Mouse (Mus musculus) cerebellum, adult 2 months (tissue): ENCODE measurements around the gene Ubqln4.

Experiments
- CTCF ChIP-seq: fragments of 200-500 bp; IDR thresholded peaks from 2 replicates; pipeline ENCODE4 v1.5.1; 2011; ENCODE audit warnings: low read depth, mild to moderate bottlenecking, control low read depth, low read length, moderate library complexity, borderline replicate concordance; ENCODE audit not compliant: insufficient read depth
- POLR2A ChIP-seq: fragments of 200-500 bp; IDR thresholded peaks from 2 replicates; pipeline ENCODE4 v1.6.1; 2011; ENCODE audit warnings: low read length, control low read depth, borderline replicate concordance; ENCODE audit not compliant: insufficient read depth

DNA sequence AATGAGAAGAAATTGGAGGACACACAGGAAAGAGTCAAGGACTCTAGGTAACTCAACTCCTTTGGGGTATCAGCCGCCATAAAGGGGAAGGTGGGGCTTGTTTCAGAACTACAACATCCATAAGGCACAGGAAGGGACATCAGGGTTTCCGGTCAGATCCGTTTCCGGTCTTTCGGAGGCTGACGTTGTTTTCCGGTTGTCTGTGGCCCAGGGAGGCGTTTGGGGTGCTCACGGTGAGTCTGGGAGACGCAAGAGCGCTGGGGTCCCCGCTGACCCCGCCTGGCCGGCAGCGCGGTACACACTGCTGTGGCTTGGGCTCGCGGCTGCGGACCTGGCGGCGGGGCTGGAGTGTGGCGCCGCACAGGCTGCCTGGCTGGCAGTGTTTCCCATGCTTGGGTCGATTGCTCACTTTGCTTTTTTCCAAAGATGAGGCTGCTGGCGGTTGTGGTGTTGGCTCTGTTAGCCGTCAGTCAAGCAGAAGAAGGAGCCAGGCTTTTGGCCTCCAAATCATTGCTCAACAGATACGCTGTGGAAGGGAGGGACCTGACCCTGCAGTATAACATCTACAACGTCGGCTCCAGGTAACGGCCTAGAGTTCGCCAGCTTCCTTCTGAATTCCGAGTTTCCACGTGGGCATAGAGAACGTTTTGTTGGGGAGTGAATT lies 26.0 kb downstream of the Ubqln4 start:
- TF ChIP-seq CTCF: no peak
- peak; percentile 82; the same call in 1 of the 2 replicates for TF ChIP-seq POLR2A
